Mouse (Mus musculus): ENCODE results near the gene Gm28048. TPM values are rescaled to one million over a fixed set of nuclear protein-coding genes. Genes with fewer than 3 reads are reported as not detected.

Gene Gm28048
- polyA plus RNA-seq, 1 experiment = 0.91 TPM

GRCm38 (mm10) chr11:22836269-22836668, 145.6 kb downstream of the Gm28048 start:
- Histone ChIP-seq H3K36me3 (ENCODE audit: control insufficient read depth, insufficient read depth, low read length) (no peaks in the 10 kb centered on the region), H3K27me3 (ENCODE audit: control insufficient read depth, insufficient read depth, low read length) (no peaks in the 10 kb centered on the region), H3K4me3 (ENCODE audit: control insufficient read depth, low read depth, low read length) (no peak overlapping the region), H3K4me1 (ENCODE audit: control insufficient read depth, insufficient read depth, low read length) (0 out of 2 replicates have a peak, but pooled peaks cover 2% of the 10 kb centered on the region), H3K27ac (ENCODE audit: control insufficient read depth, insufficient read depth, low read depth, low read length) (no peak overlapping the region)
- TF ChIP-seq CTCF (IDR thresholded peaks at IDR 0.05; ENCODE audit: control insufficient read depth, insufficient read depth, insufficient replicate concordance, low read depth, low read length) (no peak), POLR2A (IDR thresholded peaks at IDR 0.05; ENCODE audit: control insufficient read depth, low read depth, low read length) (no peak)

DNA sequence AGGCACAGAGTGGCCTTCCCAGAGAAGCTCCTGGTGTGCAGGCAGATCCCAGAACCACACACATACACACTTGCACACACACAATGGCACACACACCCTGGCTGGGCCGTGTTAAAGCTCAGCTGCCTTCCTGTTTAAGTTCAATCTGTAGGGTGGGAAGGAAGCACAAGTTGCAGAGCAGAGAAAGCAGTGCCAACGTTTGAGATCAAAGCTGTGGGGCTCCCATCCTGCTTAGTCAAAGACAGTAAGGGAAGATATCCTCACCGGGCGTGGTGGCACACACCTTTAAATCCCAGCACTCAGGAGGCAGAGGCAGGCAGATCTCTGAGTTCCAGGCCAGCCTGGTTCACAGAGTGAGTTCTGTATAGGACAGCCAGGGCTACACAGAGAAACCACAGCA, 149.3 kb downstream of the Gm28048 start:
- no peak for TF ChIP-seq CTCF (IDR thresholded peaks at IDR 0.05; ENCODE audit: control insufficient read depth, insufficient read depth, insufficient replicate concordance, low read depth, low read length)
- TF ChIP-seq POLR2A (IDR thresholded peaks at IDR 0.05; ENCODE audit: control insufficient read depth, low read depth, low read length) = no peak
- Histone ChIP-seq H3K36me3 (ENCODE audit: control insufficient read depth, insufficient read depth, low read length) (no peaks in the 10 kb centered on the region), H3K4me1 (ENCODE audit: control insufficient read depth, insufficient read depth, low read length) (no peaks in the 10 kb centered on the region; the same call in 1 of the 2 replicates), H3K4me3 (ENCODE audit: control insufficient read depth, low read depth, low read length) (no peak overlapping the region), H3K27me3 (ENCODE audit: control insufficient read depth, insufficient read depth, low read length) (no peaks in the 10 kb centered on the region), H3K27ac (ENCODE audit: control insufficient read depth, insufficient read depth, low read depth, low read length) (no peak overlapping the region)

DNA sequence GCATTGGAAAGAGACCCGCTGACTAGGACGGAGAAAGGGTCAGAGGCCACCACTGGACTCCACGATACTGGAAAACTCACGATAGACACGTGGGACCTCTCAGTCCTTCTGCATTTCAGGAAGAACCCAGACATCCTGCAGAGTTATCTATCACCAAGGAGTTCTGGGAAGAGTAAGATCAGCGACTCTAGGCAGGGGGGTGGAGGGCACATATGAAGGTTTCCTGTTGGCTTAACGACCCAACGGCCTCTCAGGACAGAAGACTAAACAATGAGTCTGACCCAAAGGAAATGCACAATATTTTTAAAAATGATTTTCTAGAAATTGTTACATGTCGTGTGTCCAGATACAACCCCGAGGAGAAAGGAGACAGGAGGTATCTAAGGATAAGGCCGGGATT, 150.0 kb downstream of the Gm28048 start:
- Histone ChIP-seq H3K4me1 (ENCODE audit: control insufficient read depth, insufficient read depth, low read length) (no peaks in the 10 kb centered on the region; the same call in 1 of the 2 replicates), H3K27me3 (ENCODE audit: control insufficient read depth, insufficient read depth, low read length) (no peaks in the 10 kb centered on the region), H3K27ac (ENCODE audit: control insufficient read depth, insufficient read depth, low read depth, low read length) (no peak overlapping the region), H3K36me3 (ENCODE audit: control insufficient read depth, insufficient read depth, low read length) (no peaks in the 10 kb centered on the region), H3K4me3 (ENCODE audit: control insufficient read depth, low read depth, low read length) (no peak overlapping the region)
- TF ChIP-seq CTCF (IDR thresholded peaks at IDR 0.05; ENCODE audit: control insufficient read depth, insufficient read depth, insufficient replicate concordance, low read depth, low read length) = no peak
- TF ChIP-seq POLR2A (IDR thresholded peaks at IDR 0.05; ENCODE audit: control insufficient read depth, low read depth, low read length) = no peak

DNA sequence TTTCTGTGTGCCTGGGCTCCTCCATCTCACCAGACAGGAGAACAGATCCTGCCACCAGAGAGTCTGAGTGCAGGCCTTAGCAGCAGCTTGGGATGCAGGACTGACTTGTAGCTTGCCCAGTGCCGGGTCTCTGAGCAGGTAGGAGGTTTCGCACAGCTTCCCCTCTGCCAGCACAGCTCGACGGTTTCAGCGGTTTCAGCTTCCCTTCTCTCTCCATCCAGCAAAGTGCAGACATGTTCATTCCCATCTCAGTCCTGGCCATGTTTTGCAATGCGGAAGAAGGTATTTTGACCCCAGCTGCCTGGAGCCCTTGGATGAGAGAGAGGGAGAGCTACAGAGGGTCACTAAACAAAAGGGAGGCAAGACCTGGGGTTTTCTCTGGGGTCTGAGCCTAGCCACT, 151.2 kb downstream of the Gm28048 start:
- Histone ChIP-seq H3K36me3 (ENCODE audit: control insufficient read depth, insufficient read depth, low read length) (no peaks in the 10 kb centered on the region), H3K27ac (ENCODE audit: control insufficient read depth, insufficient read depth, low read depth, low read length) (no peak overlapping the region)
- TF ChIP-seq POLR2A (IDR thresholded peaks at IDR 0.05; ENCODE audit: control insufficient read depth, low read depth, low read length) (no peak), CTCF (IDR thresholded peaks at IDR 0.05; ENCODE audit: control insufficient read depth, insufficient read depth, insufficient replicate concordance, low read depth, low read length) (no peak)

GRCm38 (mm10) chr11:22830179-22830611, 151.7 kb downstream of the Gm28048 start:
- Histone ChIP-seq H3K27me3 (ENCODE audit: control insufficient read depth, insufficient read depth, low read length) (no peaks in the 10 kb centered on the region), H3K36me3 (ENCODE audit: control insufficient read depth, insufficient read depth, low read length) (no peaks in the 10 kb centered on the region), H3K4me1 (ENCODE audit: control insufficient read depth, insufficient read depth, low read length) (no peaks in the 10 kb centered on the region; the same call in 1 of the 2 replicates), H3K4me3 (ENCODE audit: control insufficient read depth, low read depth, low read length) (no peak overlapping the region), H3K27ac (ENCODE audit: control insufficient read depth, insufficient read depth, low read depth, low read length) (no peak overlapping the region)
- no peak for TF ChIP-seq POLR2A (IDR thresholded peaks at IDR 0.05; ENCODE audit: control insufficient read depth, low read depth, low read length)
- TF ChIP-seq CTCF (IDR thresholded peaks at IDR 0.05; ENCODE audit: control insufficient read depth, insufficient read depth, insufficient replicate concordance, low read depth, low read length) = no peak

More for the DNA sequence above, 151.2 kb downstream of the Gm28048 start:
- no peaks in the 10 kb centered on the region for H3K27me3 ChIP-seq (ENCODE audit: control insufficient read depth, insufficient read depth, low read length)
- no peaks in the 10 kb centered on the region; the same call in 1 of the 2 replicates for H3K4me1 ChIP-seq (ENCODE audit: control insufficient read depth, insufficient read depth, low read length)
- no peak overlapping the region for H3K4me3 ChIP-seq (ENCODE audit: control insufficient read depth, low read depth, low read length)

DNA sequence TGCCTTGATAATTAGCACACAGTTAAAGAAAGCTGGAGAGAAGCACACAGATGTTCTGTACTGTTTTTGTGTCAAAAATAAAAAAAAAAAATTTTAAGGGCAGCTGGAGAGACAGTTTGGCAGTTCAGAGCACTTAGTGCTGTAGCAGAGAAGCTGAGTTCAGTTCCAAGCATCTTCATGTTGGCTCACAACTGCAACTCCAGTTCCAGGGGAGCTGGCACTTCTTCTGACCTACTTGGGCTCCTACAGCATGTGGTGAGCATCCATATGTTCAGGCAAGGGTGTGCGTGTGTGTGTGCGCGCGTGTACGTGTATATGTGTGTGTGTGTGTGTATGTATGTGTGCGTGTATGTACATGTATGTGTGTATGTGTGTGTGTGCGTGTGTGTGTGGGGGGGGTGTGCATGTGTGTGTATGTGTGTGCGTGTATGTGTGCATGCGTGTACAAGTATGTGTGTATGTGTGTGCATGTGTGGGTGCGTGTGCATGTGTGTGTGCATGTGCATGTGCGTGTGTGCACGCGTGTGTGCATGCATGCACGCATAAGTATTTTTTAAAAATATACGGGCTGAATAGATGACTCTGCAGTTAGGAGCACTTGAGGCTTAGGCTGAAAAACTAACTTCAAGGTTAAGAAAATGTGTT, 152.8 kb downstream of the Gm28048 start:
- Histone ChIP-seq H3K27ac (ENCODE audit: control insufficient read depth, insufficient read depth, low read depth, low read length) (no peak overlapping the region), H3K4me1 (ENCODE audit: control insufficient read depth, insufficient read depth, low read length) (peaks cover 2% of the 10 kb centered on the region; the same call in 1 of the 2 replicates), H3K36me3 (ENCODE audit: control insufficient read depth, insufficient read depth, low read length) (no peaks in the 10 kb centered on the region), H3K27me3 (ENCODE audit: control insufficient read depth, insufficient read depth, low read length) (no peaks in the 10 kb centered on the region), H3K4me3 (ENCODE audit: control insufficient read depth, low read depth, low read length) (no peak overlapping the region)
- TF ChIP-seq POLR2A (IDR thresholded peaks at IDR 0.05; ENCODE audit: control insufficient read depth, low read depth, low read length) (no peak), CTCF (IDR thresholded peaks at IDR 0.05; ENCODE audit: control insufficient read depth, insufficient read depth, insufficient replicate concordance, low read depth, low read length) (no peak)

DNA sequence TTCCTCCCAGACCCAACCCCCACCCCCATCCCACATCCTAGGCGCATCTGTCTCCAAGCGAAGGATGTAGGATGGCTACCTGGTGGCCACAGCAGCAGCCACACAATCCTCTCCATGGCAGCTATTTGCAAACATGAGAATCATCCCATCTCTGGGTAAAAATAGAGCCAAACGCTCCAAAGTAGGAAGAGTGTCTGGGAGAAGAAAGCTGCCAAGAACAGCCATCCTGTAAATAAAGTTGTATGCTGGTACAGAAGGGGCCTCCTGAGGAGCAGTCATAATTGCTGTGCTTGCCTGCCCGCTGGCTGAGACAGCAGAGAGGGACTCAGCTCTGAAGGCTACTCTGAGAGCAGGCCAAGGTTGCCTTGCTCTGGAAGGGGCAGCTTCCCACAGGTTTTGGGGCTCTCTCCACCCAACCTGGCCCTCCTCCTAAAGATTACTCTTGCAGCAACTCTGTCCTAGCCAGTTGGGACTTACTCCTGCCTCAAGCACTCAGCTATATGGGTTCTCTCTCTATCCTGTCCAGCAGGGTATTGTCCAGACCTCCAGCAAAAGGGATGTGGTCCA, 154.3 kb downstream of the Gm28048 start:
- no peak overlapping the region for H3K27ac ChIP-seq (ENCODE audit: control insufficient read depth, insufficient read depth, low read depth, low read length)
- no peaks in the 10 kb centered on the region for H3K27me3 ChIP-seq (ENCODE audit: control insufficient read depth, insufficient read depth, low read length)
- TF ChIP-seq CTCF (IDR thresholded peaks at IDR 0.05; ENCODE audit: control insufficient read depth, insufficient read depth, insufficient replicate concordance, low read depth, low read length) (no peak), POLR2A (IDR thresholded peaks at IDR 0.05; ENCODE audit: control insufficient read depth, low read depth, low read length) (no peak)
- H3K4me1 ChIP-seq (ENCODE audit: control insufficient read depth, insufficient read depth, low read length) = peaks cover 3% of the 10 kb centered on the region; the same call in 1 of the 2 replicates
- no peaks in the 10 kb centered on the region for H3K36me3 ChIP-seq (ENCODE audit: control insufficient read depth, insufficient read depth, low read length)
- H3K4me3 ChIP-seq (ENCODE audit: control insufficient read depth, low read depth, low read length) = no peak overlapping the region
